Mouse (Mus musculus): ENCODE measurements around the gene Chn2. TPM values are rescaled to one million over a fixed set of nuclear protein-coding genes. Genes with fewer than 3 reads are reported as not detected.

Chn2 gene
- polyA plus RNA-seq, 1 experiment: 12.5 TPM

GRCm38 (mm10) chr6:54210971-54211370 lies 171.6 kb downstream of the Chn2 start:
- WGBS: 57% methylated on average over 4 of the region's 4 CpGs
- DNase-seq (ENCODE audit: low read depth, low spot score): no peak

- no peak for DNase-seq (ENCODE audit: low read depth, low spot score)
- WGBS: 76% methylated on average over 7 of the region's 7 CpGs
Measured at GRCm38 (mm10) chr6:54211939-54212338, 172.6 kb downstream of the Chn2 start.

GRCm38 (mm10) chr6:54213743-54214142 lies 174.4 kb downstream of the Chn2 start:
- no peak for DNase-seq (ENCODE audit: low read depth, low spot score)

GRCm38 (mm10) chr6:54215636-54216035 lies 176.3 kb downstream of the Chn2 start:
- DNase-seq (ENCODE audit: low read depth, low spot score): no peak
- WGBS: 69% methylated on average over 8 of the region's 8 CpGs

More at GRCm38 (mm10) chr6:54213743-54214142, 174.4 kb downstream of the Chn2 start:
- 88% methylated on average over 7 of the region's 7 CpGs for WGBS

- DNase-seq (ENCODE audit: low read depth, low spot score): no peak
- WGBS: 88% methylated on average over 5 of the region's 5 CpGs
Measured at GRCm38 (mm10) chr6:54216512-54216911, 177.2 kb downstream of the Chn2 start.

GRCm38 (mm10) chr6:54220124-54220523 lies 180.8 kb downstream of the Chn2 start:
- no peak for DNase-seq (ENCODE audit: low read depth, low spot score)
- WGBS: 80% methylated on average over 14 of the region's 14 CpGs

- 94% methylated on average over 4 of the region's 4 CpGs for WGBS
- no peak for DNase-seq (ENCODE audit: low read depth, low spot score)
Measured at GRCm38 (mm10) chr6:54223529-54223928, 184.2 kb downstream of the Chn2 start.

- DNase-seq (ENCODE audit: low read depth, low spot score): no peak
- WGBS: 70% methylated on average over 11 of the region's 11 CpGs
Measured at GRCm38 (mm10) chr6:54224325-54224724, 185.0 kb downstream of the Chn2 start.

GRCm38 (mm10) chr6:54225327-54225726 lies 186.0 kb downstream of the Chn2 start:
- no peak for DNase-seq (ENCODE audit: low read depth, low spot score)
- 77% methylated on average over 4 of the region's 4 CpGs for WGBS

GRCm38 (mm10) chr6:54227061-54227460 lies 187.7 kb downstream of the Chn2 start:
- 96% methylated on average over 3 of the region's 3 CpGs for WGBS
- DNase-seq (ENCODE audit: low read depth, low spot score): no peak

GRCm38 (mm10) chr6:54228421-54228820 lies 189.1 kb downstream of the Chn2 start:
- DNase-seq (ENCODE audit: low read depth, low spot score): no peak
- 80% methylated on average over 9 of the region's 9 CpGs for WGBS

GRCm38 (mm10) chr6:54228874-54229273 lies 189.5 kb downstream of the Chn2 start:
- WGBS: 3% methylated on average over 2 of the region's 2 CpGs
- DNase-seq (ENCODE audit: low read depth, low spot score): no peak

GRCm38 (mm10) chr6:54231769-54232558 lies 192.6 kb downstream of the Chn2 start:
- DNase-seq (ENCODE audit: low read depth, low spot score): no peak
- WGBS: 29% methylated on average over 13 of the region's 13 CpGs

- no peak for DNase-seq (ENCODE audit: low read depth, low spot score)
- 71% methylated on average over 9 of the region's 9 CpGs for WGBS
Measured at GRCm38 (mm10) chr6:54236441-54236840, 197.1 kb downstream of the Chn2 start.

GRCm38 (mm10) chr6:54241761-54242160 lies 202.4 kb downstream of the Chn2 start:
- 22% methylated on average over 5 of the region's 5 CpGs for WGBS
- no peak for DNase-seq (ENCODE audit: low read depth, low spot score)

GRCm38 (mm10) chr6:54242286-54242685 lies 202.9 kb downstream of the Chn2 start:
- WGBS: 49% methylated on average over 9 of the region's 9 CpGs
- no peak for DNase-seq (ENCODE audit: low read depth, low spot score)

- DNase-seq (ENCODE audit: low read depth, low spot score): no peak
- 64% methylated on average over 8 of the region's 8 CpGs for WGBS
Measured at GRCm38 (mm10) chr6:54248354-54249252, 209.2 kb downstream of the Chn2 start.

- no peak for DNase-seq (ENCODE audit: low read depth, low spot score)
- 82% methylated on average over 17 of the region's 17 CpGs for WGBS
Measured at GRCm38 (mm10) chr6:54251401-54252191, 212.2 kb downstream of the Chn2 start.

GRCm38 (mm10) chr6:54253206-54253605 lies 213.9 kb downstream of the Chn2 start:
- no peak for DNase-seq (ENCODE audit: low read depth, low spot score)
- WGBS: 61% methylated on average over 5 of the region's 5 CpGs

- no peak for DNase-seq (ENCODE audit: low read depth, low spot score)
- WGBS: 68% methylated on average over 7 of the region's 7 CpGs
Measured at GRCm38 (mm10) chr6:54253881-54254280, 214.5 kb downstream of the Chn2 start.
